Mouse (Mus musculus): ENCODE measurements around the gene Ccsap. TPM values are rescaled to one million over a fixed set of nuclear protein-coding genes. Genes with fewer than 3 reads are reported as not detected.

The Ccsap gene
- polyA plus RNA-seq, 1 experiment from 2014 or later = 10.4 TPM

DNA sequence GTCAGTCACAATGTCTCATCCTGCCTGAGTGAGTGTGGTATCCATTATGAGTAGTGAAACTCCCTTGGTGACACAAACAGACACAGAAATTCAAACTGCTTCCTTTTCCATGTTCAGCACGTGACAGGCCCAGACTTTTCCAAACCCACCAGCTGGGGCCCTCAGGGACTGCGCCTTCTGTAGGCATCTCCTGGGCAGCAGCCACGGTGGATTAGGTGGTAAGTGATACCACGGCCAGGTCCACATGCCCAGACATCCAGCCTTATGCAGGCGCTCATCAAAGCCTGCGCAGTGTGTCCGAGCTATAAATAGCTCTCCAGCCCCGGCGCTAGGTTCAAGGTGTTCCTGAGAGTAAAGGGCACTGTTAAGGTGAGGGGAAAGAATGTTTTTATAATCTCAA lies 12.0 kb upstream of the Ccsap start:
- no peak overlapping the region for H3K27ac ChIP-seq (ENCODE audit: low read depth, low read length)
- H3K27me3 ChIP-seq (ENCODE audit: control insufficient read depth, insufficient read depth, low read length) = no peaks in the 10 kb centered on the region
- no peak overlapping the region for H3K9ac ChIP-seq (ENCODE audit: low read length)
- DNase-seq (ENCODE audit: low spot score) (no peak), ATAC-seq (replicated peaks; ENCODE audit: low FRiP score) (no peak)
- no peaks in the 10 kb centered on the region for H3K4me1 ChIP-seq (replicated peaks; ENCODE audit: control insufficient read depth, insufficient read depth, low read length)
- no peak overlapping the region for H3K4me3 ChIP-seq (ENCODE audit: low read depth, low read length)
- no peaks in the 10 kb centered on the region for H3K36me3 ChIP-seq (ENCODE audit: control insufficient read depth, insufficient read depth, low read length)
- H3K9me3 ChIP-seq (ENCODE audit: control insufficient read depth, low read length) = no peaks in the 10 kb centered on the region
- 81% methylated on average over 9 of the region's 9 CpGs for WGBS
- H3K4me2 ChIP-seq (ENCODE audit: low read depth, low read length, severe bottlenecking) = no peak overlapping the region

- H3K4me2 ChIP-seq (ENCODE audit: low read depth, low read length, severe bottlenecking) = no peak overlapping the region
- H3K4me3 ChIP-seq (ENCODE audit: low read depth, low read length) = no peak overlapping the region
- ATAC-seq (replicated peaks; ENCODE audit: low FRiP score) = no peak
- H3K36me3 ChIP-seq (ENCODE audit: control insufficient read depth, insufficient read depth, low read length) = no peaks in the 10 kb centered on the region
- H3K27ac ChIP-seq (ENCODE audit: low read depth, low read length) = no peak overlapping the region
- H3K27me3 ChIP-seq (ENCODE audit: control insufficient read depth, insufficient read depth, low read length) = no peaks in the 10 kb centered on the region
- DNase-seq (ENCODE audit: low spot score) = no peak
- H3K4me1 ChIP-seq (replicated peaks; ENCODE audit: control insufficient read depth, insufficient read depth, low read length) = 0 out of 2 replicates have a peak, but pooled peaks cover 2% of the 10 kb centered on the region
- 21% methylated on average over 5 of the region's 5 CpGs for WGBS
- no peaks in the 10 kb centered on the region for H3K9me3 ChIP-seq (ENCODE audit: control insufficient read depth, low read length)
- H3K9ac ChIP-seq (ENCODE audit: low read length) = no peak overlapping the region
Observed at GRCm38 (mm10) chr8:123866971-123867370, 7.0 kb upstream of the Ccsap start.

DNA sequence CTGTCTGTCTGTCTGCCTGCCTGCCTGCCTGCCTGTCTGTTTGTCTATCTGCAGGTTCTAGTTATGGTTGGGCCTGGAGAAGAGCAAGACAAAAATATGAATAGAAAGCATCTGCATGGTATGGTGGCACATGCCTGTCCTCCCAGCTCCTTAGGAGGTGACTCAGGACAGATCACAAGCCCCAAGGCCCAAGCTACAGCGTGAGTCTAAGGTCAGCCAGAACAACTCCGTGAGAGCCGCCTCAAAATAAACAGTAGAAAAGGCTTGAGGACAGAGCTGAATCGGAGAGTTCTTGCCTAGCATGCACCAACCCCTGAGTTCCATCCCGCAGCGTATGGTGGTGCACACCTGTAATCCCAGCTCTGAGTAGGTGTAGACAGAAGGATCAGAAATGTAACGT lies 5.8 kb upstream of the Ccsap start:
- DNase-seq (ENCODE audit: low spot score) (no peak), ATAC-seq (replicated peaks; ENCODE audit: low FRiP score) (no peak)
- H3K27ac ChIP-seq (ENCODE audit: low read depth, low read length) = no peak overlapping the region
- no peak overlapping the region for H3K4me3 ChIP-seq (ENCODE audit: low read depth, low read length)
- H3K27me3 ChIP-seq (ENCODE audit: control insufficient read depth, insufficient read depth, low read length) = peaks cover 3% of the 10 kb centered on the region; the same call in 1 of the 2 replicates
- H3K4me2 ChIP-seq (ENCODE audit: low read depth, low read length, severe bottlenecking) = no peak overlapping the region
- no peak overlapping the region for H3K9ac ChIP-seq (ENCODE audit: low read length)
- no peaks in the 10 kb centered on the region for H3K9me3 ChIP-seq (ENCODE audit: control insufficient read depth, low read length)
- H3K4me1 ChIP-seq (replicated peaks; ENCODE audit: control insufficient read depth, insufficient read depth, low read length) = 0 out of 2 replicates have a peak, but pooled peaks cover 2% of the 10 kb centered on the region
- H3K36me3 ChIP-seq (ENCODE audit: control insufficient read depth, insufficient read depth, low read length) = no peaks in the 10 kb centered on the region
- WGBS = 89% methylated on average over 7 of the region's 7 CpGs

DNA sequence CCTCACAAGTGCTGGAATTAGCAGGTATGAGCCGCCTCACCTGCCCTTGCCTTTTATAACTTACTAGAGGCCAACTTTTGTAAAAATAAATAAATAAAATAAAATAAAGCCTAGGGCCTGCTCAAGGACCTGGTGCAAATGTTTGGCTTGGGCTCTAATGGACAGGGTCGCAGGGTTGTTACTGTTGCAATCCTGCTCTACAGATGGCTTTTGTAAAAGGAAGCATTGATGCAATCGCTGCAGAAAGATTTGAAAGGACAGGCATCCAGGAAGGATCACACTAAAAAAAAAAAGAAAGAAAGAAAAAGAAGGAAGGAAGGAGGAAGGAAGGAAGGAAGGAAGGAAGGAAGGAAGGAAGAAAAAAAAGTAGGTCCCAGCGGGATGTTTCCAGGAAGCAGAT lies 377 bp upstream of the Ccsap start:
- peaks cover 5% of the 10 kb centered on the region; the same call in 1 of the 2 replicates for H3K27me3 ChIP-seq (ENCODE audit: control insufficient read depth, insufficient read depth, low read length)
- no peaks in the 10 kb centered on the region; the same call in 1 of the 2 replicates for H3K9me3 ChIP-seq (ENCODE audit: control insufficient read depth, low read length)
- no peak overlapping the region for H3K9ac ChIP-seq (ENCODE audit: low read length)
- no peak overlapping the region for H3K4me3 ChIP-seq (ENCODE audit: low read depth, low read length)
- DNase-seq (ENCODE audit: low spot score) (no peak), ATAC-seq (replicated peaks; ENCODE audit: low FRiP score) (no peak)
- no peak overlapping the region for H3K27ac ChIP-seq (ENCODE audit: low read depth, low read length)
- no peak overlapping the region for H3K4me2 ChIP-seq (ENCODE audit: low read depth, low read length, severe bottlenecking)
- no peaks in the 10 kb centered on the region for H3K36me3 ChIP-seq (ENCODE audit: control insufficient read depth, insufficient read depth, low read length)
- 81% methylated on average over 4 of the region's 4 CpGs for WGBS
- peaks cover 9% of the 10 kb centered on the region; the same call in 1 of the 2 replicates for H3K4me1 ChIP-seq (replicated peaks; ENCODE audit: control insufficient read depth, insufficient read depth, low read length)

DNA sequence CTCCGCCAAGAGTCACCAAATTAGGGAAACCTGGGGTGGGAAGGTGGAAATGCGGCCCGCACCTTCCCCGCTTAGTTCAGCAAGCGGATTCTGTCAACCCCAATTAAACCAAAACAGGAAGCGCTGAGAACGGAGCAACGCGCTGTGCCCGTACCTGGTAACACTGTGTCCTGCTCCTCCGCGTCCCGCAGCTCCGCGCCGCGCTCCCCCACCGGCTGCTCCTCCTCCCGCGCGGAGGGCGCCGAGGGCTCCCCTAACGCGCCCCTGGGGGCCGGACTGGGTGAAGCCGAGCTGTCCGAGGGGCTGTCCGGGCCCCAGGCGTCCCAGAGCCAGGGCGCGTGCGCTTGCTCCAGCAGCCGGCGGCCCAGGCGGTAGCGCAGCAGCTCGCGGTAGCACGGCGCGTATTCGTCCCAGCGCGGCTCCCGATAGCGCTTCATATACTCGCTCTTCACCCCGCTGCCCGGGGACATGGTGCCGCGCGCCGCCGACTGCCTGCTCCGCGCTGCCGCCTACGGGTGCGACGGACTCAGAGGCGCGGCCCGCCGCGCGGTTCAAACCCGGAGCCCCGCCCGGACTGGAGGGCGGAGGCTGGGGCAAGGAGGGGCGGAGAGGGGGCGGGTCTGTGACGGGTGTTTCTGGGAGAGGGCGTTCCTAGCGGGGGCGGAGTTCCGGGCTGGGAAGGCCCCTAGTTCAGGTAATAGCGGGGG lies 915 bp downstream of the Ccsap start:
- Histone ChIP-seq H3K9ac (ENCODE audit: low read length) (peak overlapping the region; percentile 61), H3K27ac (ENCODE audit: low read depth, low read length) (0 out of 2 replicates have a peak overlapping the region, but pooled peaks have one; percentile 1), H3K9me3 (ENCODE audit: control insufficient read depth, low read length) (no peaks in the 10 kb centered on the region; the same call in 1 of the 2 replicates), H3K4me1 (replicated peaks; ENCODE audit: control insufficient read depth, insufficient read depth, low read length) (peaks cover 8% of the 10 kb centered on the region; the same call in 1 of the 2 replicates), H3K4me3 (ENCODE audit: low read depth, low read length) (peak overlapping the region; percentile 67), H3K4me2 (ENCODE audit: low read depth, low read length, severe bottlenecking) (peak overlapping the region; percentile 64), H3K36me3 (ENCODE audit: control insufficient read depth, insufficient read depth, low read length) (no peaks in the 10 kb centered on the region), H3K27me3 (ENCODE audit: control insufficient read depth, insufficient read depth, low read length) (peaks cover 5% of the 10 kb centered on the region; the same call in 1 of the 2 replicates)
- peak; percentile 94 for ATAC-seq (replicated peaks; ENCODE audit: low FRiP score)
- peak; percentile 97 for DNase-seq (ENCODE audit: low spot score)
- under 1% methylated on average over 77 of the region's 79 CpGs for WGBS

DNA sequence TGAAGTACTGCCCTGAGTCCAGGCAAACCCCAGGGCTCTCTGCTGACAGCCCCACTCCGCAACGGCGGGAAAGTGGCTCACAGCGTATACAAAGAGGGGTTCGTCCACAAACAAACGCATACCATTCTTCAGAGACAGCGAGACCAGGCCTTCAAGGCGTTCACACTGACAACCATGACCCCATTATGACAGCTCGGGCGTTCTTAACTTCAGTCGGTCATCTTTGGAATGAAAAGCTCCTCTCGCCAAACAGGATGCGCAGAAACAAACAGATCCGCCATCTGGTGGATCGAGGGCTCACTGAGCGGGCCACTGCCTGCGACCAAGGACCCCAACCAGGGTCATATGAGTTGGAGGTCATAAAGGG lies 1.5 kb downstream of the Ccsap start:
- peak overlapping the region; percentile 64 for H3K4me2 ChIP-seq (ENCODE audit: low read depth, low read length, severe bottlenecking)
- DNase-seq (ENCODE audit: low spot score) = peak; percentile 60
- H3K27me3 ChIP-seq (ENCODE audit: control insufficient read depth, insufficient read depth, low read length) = peaks cover 5% of the 10 kb centered on the region; the same call in 1 of the 2 replicates
- H3K4me3 ChIP-seq (ENCODE audit: low read depth, low read length) = peak overlapping the region; percentile 67
- no peaks in the 10 kb centered on the region; the same call in 1 of the 2 replicates for H3K9me3 ChIP-seq (ENCODE audit: control insufficient read depth, low read length)
- H3K9ac ChIP-seq (ENCODE audit: low read length) = peak overlapping the region; percentile 61
- peaks cover 6% of the 10 kb centered on the region; the same call in 1 of the 2 replicates for H3K4me1 ChIP-seq (replicated peaks; ENCODE audit: control insufficient read depth, insufficient read depth, low read length)
- ATAC-seq (replicated peaks; ENCODE audit: low FRiP score) = peak; percentile 45
- WGBS = 0% methylated on average over 17 of the region's 17 CpGs
- H3K36me3 ChIP-seq (ENCODE audit: control insufficient read depth, insufficient read depth, low read length) = no peaks in the 10 kb centered on the region
- H3K27ac ChIP-seq (ENCODE audit: low read depth, low read length) = no peak overlapping the region

- ATAC-seq (replicated peaks; ENCODE audit: low FRiP score) (no peak), DNase-seq (ENCODE audit: low spot score) (no peak)
- no peak overlapping the region for H3K9ac ChIP-seq (ENCODE audit: low read length)
- no peak overlapping the region for H3K4me3 ChIP-seq (ENCODE audit: low read depth, low read length)
- H3K9me3 ChIP-seq (ENCODE audit: control insufficient read depth, low read length) = no peaks in the 10 kb centered on the region; the same call in 1 of the 2 replicates
- peaks cover 5% of the 10 kb centered on the region; the same call in 1 of the 2 replicates for H3K27me3 ChIP-seq (ENCODE audit: control insufficient read depth, insufficient read depth, low read length)
- no peak overlapping the region for H3K27ac ChIP-seq (ENCODE audit: low read depth, low read length)
- H3K4me2 ChIP-seq (ENCODE audit: low read depth, low read length, severe bottlenecking) = no peak overlapping the region
- peaks cover 6% of the 10 kb centered on the region; the same call in 1 of the 2 replicates for H3K4me1 ChIP-seq (replicated peaks; ENCODE audit: control insufficient read depth, insufficient read depth, low read length)
- H3K36me3 ChIP-seq (ENCODE audit: control insufficient read depth, insufficient read depth, low read length) = no peaks in the 10 kb centered on the region
- 77% methylated on average over 3 of the region's 3 CpGs for WGBS
Observed at GRCm38 (mm10) chr8:123857361-123857760, 2.6 kb downstream of the Ccsap start.

- peaks cover 6% of the 10 kb centered on the region; the same call in 1 of the 2 replicates for H3K4me1 ChIP-seq (replicated peaks; ENCODE audit: control insufficient read depth, insufficient read depth, low read length)
- no peak for ATAC-seq (replicated peaks; ENCODE audit: low FRiP score)
- no peaks in the 10 kb centered on the region for H3K27me3 ChIP-seq (ENCODE audit: control insufficient read depth, insufficient read depth, low read length)
- H3K27ac ChIP-seq (ENCODE audit: low read depth, low read length) = no peak overlapping the region
- no peak overlapping the region for H3K4me2 ChIP-seq (ENCODE audit: low read depth, low read length, severe bottlenecking)
- H3K9ac ChIP-seq (ENCODE audit: low read length) = no peak overlapping the region
- no peaks in the 10 kb centered on the region; the same call in 1 of the 2 replicates for H3K9me3 ChIP-seq (ENCODE audit: control insufficient read depth, low read length)
- H3K4me3 ChIP-seq (ENCODE audit: low read depth, low read length) = no peak overlapping the region
- WGBS = 75% methylated on average over 9 of the region's 9 CpGs
- DNase-seq (ENCODE audit: low spot score) = no peak
- H3K36me3 ChIP-seq (ENCODE audit: control insufficient read depth, insufficient read depth, low read length) = no peaks in the 10 kb centered on the region
Observed at GRCm38 (mm10) chr8:123854733-123855475, 5.1 kb downstream of the Ccsap start.

Data from forebrain, embryonic 11.5 days (tissue).